Mouse (Mus musculus): ENCODE measurements around the gene Hoxb7.

GRCm38 (mm10) chr11:96265954-96266353, 20.5 kb upstream of the Hoxb7 start:
- TF ChIP-seq CTCF (IDR thresholded peaks at IDR 0.05; ENCODE audit: low read depth) (no peak), EP300 (IDR thresholded peaks at IDR 0.05; ENCODE audit: low read depth) (no peak)

All from liver, embryonic 14.5 days (tissue).